Mouse (Mus musculus) adrenal gland, adult 10 weeks (tissue): ENCODE results near the gene Crim1. TPM values are rescaled to one million over a fixed set of nuclear protein-coding genes. Genes with fewer than 3 reads are reported as not detected.

ENCODE experiments used
- polyA plus RNA-seq: library from polyadenylated mRNA; stranded (reverse); fragments of 350-450 nt; fragmentation: Illumina TruSeq; extraction: RNeasy Lipid Tissue Mini Kit (QIAGEN cat#74804); gene quantifications from one replicate; pipeline ENCODE4 v1.2.3, GENCODE M21; 2014; ENCODE audit warnings: low read depth, low replicate concordance

Crim1 gene
- 39.6 TPM for polyA plus RNA-seq

GRCm38 (mm10) chr17:78199626-78200560 lies at the start of gene Crim1:
TSS of gene Crim1 (plus strand) at chr17:78200248.

GRCm38 (mm10) chr17:78417381-78418281 lies 217.6 kb downstream of the Crim1 start, which contains the start of gene Fez2:
TSS of gene Fez2 (minus strand) at chr17:78418152.

Other genes with a start within 250 kb of the Crim1 start
- gene Fez2, start 217.9 kb downstream of the Crim1 start, polyA plus RNA-seq: 69.7 TPM